Mouse (Mus musculus) bone marrow macrophage, adult 2 months (primary cell): ENCODE data around the gene Gtpbp6.

ENCODE experiments used
- CTCF ChIP-seq: IDR thresholded peaks from 2 replicates; pipeline ENCODE4 v1.5.1; 2012; ENCODE audit warnings: low read depth, mild to moderate bottlenecking, low read length, moderate library complexity
- POLR2A ChIP-seq: IDR thresholded peaks from 2 replicates; pipeline ENCODE4 v1.6.1; 2012; ENCODE audit warnings: mild to moderate bottlenecking, low read depth, low read length, borderline replicate concordance

DNA sequence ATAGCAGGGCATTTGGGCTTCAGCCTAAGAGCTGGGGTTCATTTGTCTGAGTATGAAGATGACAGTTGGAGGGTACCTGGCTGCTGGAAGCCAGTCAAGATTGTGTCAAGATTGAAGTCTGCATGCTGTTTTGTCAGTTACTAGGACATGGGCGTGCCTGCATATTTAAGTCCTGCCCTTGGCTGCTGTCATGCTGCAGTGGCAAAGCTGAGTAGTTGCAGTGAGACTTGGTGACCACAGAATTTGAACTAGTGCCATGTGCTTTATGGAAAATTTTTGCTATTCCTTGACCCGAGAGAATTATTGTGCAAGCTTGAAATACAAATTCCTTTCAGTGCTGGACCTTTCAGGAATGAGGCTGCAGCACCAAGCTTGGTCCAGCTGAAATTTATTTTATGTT, 34.3 kb upstream of the Gtpbp6 start:
- TF ChIP-seq POLR2A: no peak
- no peak for TF ChIP-seq CTCF
